Mouse (Mus musculus) T-helper 17 cell (primary cell): ENCODE data around the gene Bloc1s1.

ENCODE experiments used
- in situ Hi-C, 2 experiments: fragments of 300-600 bp; cut with MboI, MseI; formaldehyde crosslinking; loops; 1 replicate in 1 of 2; 2 replicates in 1 of 2; pipeline ENCODE4 v1.15.1; 2025; ENCODE audit warnings: high pct_unique_total_duplicates in 2 of 2

The Bloc1s1 gene

DNA sequence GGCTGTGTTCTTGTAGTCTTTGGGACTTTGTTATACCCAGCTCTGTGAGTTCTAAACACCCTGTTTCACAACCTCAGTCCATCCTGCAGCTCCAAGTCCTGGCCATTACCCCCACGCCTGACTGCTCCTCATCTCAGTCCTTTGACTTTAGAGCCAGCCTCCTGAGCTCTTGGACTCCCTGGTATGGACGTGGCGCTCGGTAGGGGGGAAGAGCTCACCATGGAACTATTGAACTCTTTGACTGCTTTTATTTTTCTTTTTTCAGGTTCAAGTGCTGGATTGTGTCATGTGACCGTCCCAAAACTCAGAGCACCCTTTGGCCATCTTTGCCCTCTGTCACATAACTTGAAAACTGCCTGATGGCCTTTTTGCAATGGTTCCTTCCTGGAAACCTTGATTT is 41.8 kb downstream of the Bloc1s1 start:
- in situ Hi-C loops: no loop called here

DNA sequence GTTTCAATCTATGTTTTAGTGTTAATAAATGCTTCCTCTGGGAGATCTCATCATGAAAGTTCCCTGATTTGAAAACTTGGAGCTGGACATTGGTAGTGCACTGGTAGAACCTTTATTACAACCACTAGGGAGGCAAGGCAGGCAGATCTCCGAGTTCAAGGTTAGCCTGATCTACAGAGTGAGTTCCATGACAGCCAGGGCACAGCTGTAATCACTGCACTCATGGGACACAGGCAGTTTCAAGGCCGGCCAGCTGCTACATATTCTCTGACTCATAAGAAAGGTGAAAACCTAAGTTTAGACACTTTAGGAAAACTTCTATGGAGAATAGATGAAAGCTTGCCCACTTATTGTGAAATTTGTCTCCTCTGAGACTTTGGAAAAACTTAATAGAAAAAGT is 45.0 kb downstream of the Bloc1s1 start:
- in situ Hi-C loops: no loop called here

DNA sequence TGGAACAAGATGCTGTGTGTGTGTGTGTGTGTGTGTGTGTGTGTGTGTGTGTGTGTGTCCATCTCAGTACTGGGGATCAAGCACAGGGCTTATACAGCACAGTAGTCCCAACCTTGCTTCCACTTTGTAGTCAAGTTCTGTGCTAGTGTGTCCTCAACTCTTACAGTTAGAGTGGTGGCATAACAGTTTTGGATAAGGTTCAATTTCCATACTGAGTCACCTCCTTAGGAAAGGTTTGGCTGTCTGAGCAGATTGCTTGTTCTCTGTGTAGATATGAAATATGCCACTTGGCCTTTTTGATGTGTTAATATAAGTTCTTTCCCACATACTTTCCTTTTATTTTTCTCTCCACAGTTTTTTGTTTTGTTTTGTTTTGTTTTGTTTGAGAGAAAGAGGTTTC is 45.5 kb downstream of the Bloc1s1 start:
- in situ Hi-C loops: no loop called here

DNA sequence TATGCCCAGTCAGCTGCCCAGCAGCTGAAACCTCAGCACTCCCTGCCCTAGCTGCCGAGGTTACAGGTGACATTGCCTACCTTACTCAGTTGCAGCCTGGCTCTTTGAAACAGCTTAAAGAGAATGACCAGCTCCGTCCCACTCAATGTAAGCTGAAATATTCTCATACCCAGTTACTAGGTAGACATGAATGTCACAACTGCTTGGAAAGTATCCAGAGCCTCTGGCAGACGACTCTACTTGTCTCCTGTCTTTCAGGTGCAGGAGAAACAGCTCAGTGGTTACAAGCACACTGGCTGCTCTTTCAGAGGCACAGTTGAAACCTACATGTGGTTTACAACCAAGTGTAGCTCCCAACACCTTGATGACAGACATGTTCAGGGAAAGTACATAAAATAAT is 53.5 kb downstream of the Bloc1s1 start:
- in situ Hi-C loops: no loop called here
